Mouse (Mus musculus) liver, embryonic 14.5 days (tissue): ENCODE measurements around the gene Mdc1. TPM values are rescaled to one million over a fixed set of nuclear protein-coding genes. Genes with fewer than 3 reads are reported as not detected.

ENCODE experiments used
- ATAC-seq: fragments of 200-750 bp; cut with Nextera tagmentation; 2 replicates; pipeline ENCODE4 v1.8.0; 2017; ENCODE audit warnings: moderate number of reproducible peaks, mild to moderate bottlenecking, moderate library complexity; ENCODE audit not compliant: insufficient read depth
- DNase-seq, 3 experiments: peaks; one replicate each; pipeline ENCODE4 v3.0.0-alpha.2; 2012 to 2013; ENCODE audit warnings: low read depth in 3 of 3, low spot score in 3 of 3
- H3K27ac ChIP-seq: fragments of 300-500 bp; sonication (generic); 2 replicates; pipeline ENCODE4 v1.5.1; 2014; ENCODE audit warnings: moderate library complexity, mild to moderate bottlenecking, control low read depth, inconsistent platforms
- H3K27me3 ChIP-seq: fragments of 300-500 bp; sonication (generic); 2 replicates; pipeline ENCODE4 v1.6.1; 2014; ENCODE audit warnings: mild to moderate bottlenecking, low read length, moderate library complexity; ENCODE audit not compliant: control insufficient read depth, insufficient read depth
- H3K36me3 ChIP-seq: fragments of 300-500 bp; sonication (generic); replicated peaks from 2 replicates; pipeline ENCODE4 v1.6.1; 2014; ENCODE audit warnings: low read depth; ENCODE audit not compliant: control insufficient read depth, insufficient read depth
- H3K4me1 ChIP-seq, 2 experiments: fragments of 200-500 bp in 1 of 2; fragments of 300-500 bp in 1 of 2; sonication (generic) in 1 of 2; replicated peaks; 2 replicates each; pipeline ENCODE4 v1.6.1; 2012 to 2014; ENCODE audit warnings: antibody characterized with exemption in 1 of 2, inconsistent platforms in 1 of 2, low read length in 1 of 2; ENCODE audit not compliant: control insufficient read depth in 2 of 2, insufficient read depth in 2 of 2
- H3K4me2 ChIP-seq: fragments of 300-500 bp; sonication (generic); 2 replicates; pipeline ENCODE4 v1.6.1; 2014; ENCODE audit warnings: low read depth, mild to moderate bottlenecking, control low read depth, moderate library complexity
- H3K4me3 ChIP-seq, 2 experiments: fragments of 200-500 bp in 1 of 2; fragments of 300-500 bp in 1 of 2; sonication (generic) in 1 of 2; 2 replicates each; pipeline ENCODE4 v1.5.1; 2012 to 2014; ENCODE audit warnings: low read depth in 2 of 2, low read length in 2 of 2, mild to moderate bottlenecking in 2 of 2, control low read depth in 1 of 2, inconsistent platforms in 1 of 2, moderate library complexity in 1 of 2; ENCODE audit not compliant: insufficient read depth in 1 of 2
- H3K9ac ChIP-seq: fragments of 300-500 bp; sonication (generic); replicated peaks from 2 replicates; pipeline ENCODE4 v1.6.1; 2014; ENCODE audit warnings: mild to moderate bottlenecking, control low read depth, moderate library complexity
- H3K9me3 ChIP-seq: fragments of 300-500 bp; sonication (generic); 2 replicates; pipeline ENCODE4 v1.6.1; 2016; ENCODE audit warnings: low read length, mixed read lengths; ENCODE audit not compliant: control insufficient read depth
- CTCF ChIP-seq: IDR thresholded peaks from 2 replicates; pipeline ENCODE4 v1.5.1; 2016; ENCODE audit warnings: antibody characterized with exemption, low read depth, control low read depth
- EP300 ChIP-seq: IDR thresholded peaks from 2 replicates; pipeline ENCODE4 v1.6.1; 2016; ENCODE audit warnings: antibody characterized with exemption, low read depth
- WGBS: fragments of 180-500 bp; shearing (Covaris S2); extraction: QIAGEN DNeasy Blood & Tissue Kit; methylation state at CpG from one replicate; pipeline ENCODE4 v1.1.7; 2014; ENCODE audit not compliant: insufficient replicate concordance; 5-methylcytosine and 5-hydroxymethylcytosine counted together
- polyA plus RNA-seq, 2 experiments: library from polyadenylated mRNA; depleted of rRNA in 1 of 2; stranded (reverse) in 1 of 2; unstranded in 1 of 2; fragments of >200 nt; fragmentation: Nextera tagmentation in 1 of 2; extraction: Ambion mirVana in 1 of 2; gene quantifications; 2 replicates each; pipeline versions ENCODE4 v1.2.1 to v1.2.3; 2012 to 2014

Mdc1 gene
- polyA plus RNA-seq, 2 experiments = 6.3 to 10.0 TPM

GRCm38 (mm10) chr17:35810900-35811648 is 30.2 kb upstream of the Mdc1 start:
- H3K9me3 ChIP-seq = no peaks in the 10 kb centered on the region
- H3K9ac ChIP-seq = no peak overlapping the region
- ATAC-seq (no peak), DNase-seq (no peak)
- WGBS = 41% methylated on average over 5 of the region's 5 CpGs
- no peak overlapping the region for H3K4me2 ChIP-seq
- no peaks in the 10 kb centered on the region for H3K36me3 ChIP-seq
- TF ChIP-seq EP300 = no peak
- TF ChIP-seq CTCF = no peak
- H3K27ac ChIP-seq = no peak overlapping the region
- peaks cover 4 to 21% of the 10 kb centered on the region in 2 experiments; a peak in 1 of 4 replicates for H3K4me1 ChIP-seq
- no peaks in the 10 kb centered on the region for H3K27me3 ChIP-seq
- no peak overlapping the region for H3K4me3 ChIP-seq

GRCm38 (mm10) chr17:35812307-35812706 is 29.0 kb upstream of the Mdc1 start:
- no peaks in the 10 kb centered on the region for H3K36me3 ChIP-seq
- no peak overlapping the region for H3K9ac ChIP-seq
- H3K4me2 ChIP-seq = no peak overlapping the region
- TF ChIP-seq EP300 = no peak
- no peak for TF ChIP-seq CTCF
- no peaks in the 10 kb centered on the region for H3K9me3 ChIP-seq
- H3K4me3 ChIP-seq = no peak overlapping the region
- ATAC-seq (no peak), DNase-seq (no peak)
- no peak overlapping the region for H3K27ac ChIP-seq
- no peaks in the 10 kb centered on the region for H3K27me3 ChIP-seq
- 74% methylated on average over 5 of the region's 5 CpGs for WGBS
- peaks cover 4 to 21% of the 10 kb centered on the region in 2 experiments; a peak in 1 of 4 replicates for H3K4me1 ChIP-seq

- DNase-seq (no peak), ATAC-seq (no peak)
- Histone ChIP-seq H3K4me3 (no peak overlapping the region), H3K36me3 (no peaks in the 10 kb centered on the region), H3K4me2 (no peak overlapping the region), H3K27me3 (no peaks in the 10 kb centered on the region), H3K4me1 (peaks cover 4 to 21% of the 10 kb centered on the region in 2 experiments; a peak in 1 of 4 replicates), H3K9me3 (no peaks in the 10 kb centered on the region), H3K27ac (no peak overlapping the region), H3K9ac (no peak overlapping the region)
- 69% methylated on average over 6 of the region's 6 CpGs for WGBS
- TF ChIP-seq CTCF = no peak
- no peak for TF ChIP-seq EP300
Observed at GRCm38 (mm10) chr17:35812736-35813135, 28.6 kb upstream of the Mdc1 start.

GRCm38 (mm10) chr17:35813245-35813647 is 28.1 kb upstream of the Mdc1 start:
- DNase-seq (no peak), ATAC-seq (no peak)
- Histone ChIP-seq H3K9me3 (no peaks in the 10 kb centered on the region), H3K4me3 (no peak overlapping the region), H3K36me3 (no peaks in the 10 kb centered on the region), H3K4me2 (no peak overlapping the region), H3K27ac (no peak overlapping the region), H3K9ac (no peak overlapping the region), H3K4me1 (peaks cover 4 to 19% of the 10 kb centered on the region in 2 experiments; a peak in 1 of 4 replicates), H3K27me3 (no peaks in the 10 kb centered on the region)
- TF ChIP-seq CTCF = no peak
- no peak for TF ChIP-seq EP300
- 58% methylated on average over 7 of the region's 7 CpGs for WGBS

GRCm38 (mm10) chr17:35813653-35814052 is 27.7 kb upstream of the Mdc1 start:
- Histone ChIP-seq H3K27me3 (no peaks in the 10 kb centered on the region), H3K36me3 (no peaks in the 10 kb centered on the region), H3K9ac (no peak overlapping the region), H3K4me2 (no peak overlapping the region), H3K27ac (no peak overlapping the region), H3K4me1 (peaks cover 4 to 19% of the 10 kb centered on the region in 2 experiments; a peak in 1 of 4 replicates), H3K4me3 (no peak overlapping the region), H3K9me3 (no peaks in the 10 kb centered on the region)
- DNase-seq (no peak), ATAC-seq (no peak)
- 49% methylated on average over 7 of the region's 7 CpGs for WGBS
- TF ChIP-seq CTCF (no peak), EP300 (no peak)
